ENCODE assay signal across 10 mouse cellular contexts in genomic region chr11:30237960-30238359, GRCm38 (mm10). TPM values are rescaled to one million over a fixed set of nuclear protein-coding genes. Genes with fewer than 3 reads are reported as not detected.
A peak's percentile ranks its signal among the peaks of the same experiment; 100 is the strongest.
DNase-seq lines count a peak whose midpoint lies in the region; ATAC-seq and TF ChIP-seq lines count a peak whose summit lies in the region.
"Had no signal": no experiment of that assay in that cellular context is flagged by ENCODE, and none has a peak within 500 bp of the region (broad histone marks: within the 10 kb centered on the region; RNA-seq: fewer than 3 reads in every experiment).

No protein-coding gene starts in this region.

- DNase-seq in cerebellum, adult 18-20 months: peak; percentile 36 to 45
- no peak for DNase-seq in cerebellum, adult 9-10 months
- DNase-seq in liver: peak; percentile 7
- DNase-seq in liver, embryonic 11.5 days (ENCODE audit: low spot score): no peak
- DNase-seq in mesoderm, embryonic 11.5 days (ENCODE audit: low read depth, low spot score): peak; percentile 24
- DNase-seq in right cerebral cortex, postnatal 10 days (ENCODE audit: low spot score in 2 of 2): no peak
- no peak for DNase-seq in testis, postnatal 10 days (ENCODE audit: low spot score)

- TF ChIP-seq POLR2A in embryonic fibroblast, embryonic 13.5 days (IDR thresholded peaks at IDR 0.05; ENCODE audit: low read depth, low read length): no peak

- no peak overlapping the region for H3K27ac ChIP-seq in liver, embryonic 11.5 days (ENCODE audit: low read depth, low read length)
- no peak overlapping the region for H3K27ac ChIP-seq in embryonic fibroblast, embryonic 13.5 days (ENCODE audit: insufficient read depth, low read length)
- H3K27ac ChIP-seq: midbrain, embryonic 12.5 days had no signal

- no peak overlapping the region for H3K9ac ChIP-seq in liver, embryonic 11.5 days (ENCODE audit: low read depth, low read length)
- H3K9ac ChIP-seq: midbrain, embryonic 12.5 days had no signal

- no peaks in the 10 kb centered on the region for H3K27me3 ChIP-seq in liver, embryonic 11.5 days (replicated peaks; ENCODE audit: control insufficient read depth, insufficient read depth, low read length)
- H3K27me3 ChIP-seq: midbrain, embryonic 12.5 days had no signal

- no peak; the same call in 1 of the 2 replicates for ATAC-seq in liver, embryonic 11.5 days (replicated peaks; ENCODE audit: low FRiP score)

- no peaks in the 10 kb centered on the region for H3K4me1 ChIP-seq in liver, embryonic 11.5 days (replicated peaks; ENCODE audit: control insufficient read depth, insufficient read depth, low read length)
- peaks cover 14% of the 10 kb centered on the region; the same call in 1 of the 2 replicates for H3K4me1 ChIP-seq in embryonic fibroblast, embryonic 13.5 days (ENCODE audit: control insufficient read depth, insufficient read depth, low read length)
- H3K4me1 ChIP-seq: midbrain, embryonic 12.5 days had no signal

- H3K4me3 ChIP-seq in liver, embryonic 11.5 days (ENCODE audit: low read depth, low read length): no peak overlapping the region
- H3K4me3 ChIP-seq in embryonic fibroblast, embryonic 13.5 days (ENCODE audit: insufficient read depth, low read length): no peak overlapping the region
- H3K4me3 ChIP-seq: midbrain, embryonic 12.5 days had no signal

- WGBS in liver, embryonic 11.5 days: 51% methylated on average over 4 of the region's 4 CpGs

- no peak overlapping the region for H3K4me2 ChIP-seq in liver, embryonic 11.5 days
- H3K4me2 ChIP-seq: midbrain, embryonic 12.5 days had no signal

- H3K36me3 ChIP-seq in liver, embryonic 11.5 days (ENCODE audit: control insufficient read depth, insufficient read depth, low read length): no peaks in the 10 kb centered on the region
- H3K36me3 ChIP-seq: G1E; midbrain, embryonic 12.5 days had no signal

- TF ChIP-seq CTCF in embryonic fibroblast, embryonic 13.5 days (IDR thresholded peaks at IDR 0.05; ENCODE audit: borderline replicate concordance, insufficient read depth, low read length): peak; percentile 23; the same call in 1 of the 2 replicates

- no peaks in the 10 kb centered on the region for H3K9me3 ChIP-seq in liver, embryonic 11.5 days (ENCODE audit: control insufficient read depth, low read length)
- H3K9me3 ChIP-seq: G1E; midbrain, embryonic 12.5 days had no signal

RNA-seq across cellular contexts. Expression of gene Sptbn1, which starts 30.0 kb away (rescaled TPM):
- polyA plus RNA-seq in liver, embryonic 11.5 days (2014; fragmentation: Nextera tagmentation; extraction: Ambion mirVana): 43.7 and 45.8 TPM in 2 replicates
- 268 and 314 TPM in 2 replicates for polyA plus RNA-seq in embryonic fibroblast, embryonic 13.5 days (2011; ENCODE audit: insufficient read length, low read depth, missing spikeins)

Comparison
In these comparisons a context has a peak if more than half of its experiments do, and no peak if none do; other contexts are left out.
1. DNase-seq: peak in cerebellum, adult 18-20 months (2 of 2), liver (single experiment) and mesoderm, embryonic 11.5 days (single experiment); none in cerebellum, adult 9-10 months (single experiment), liver, embryonic 11.5 days (single experiment), right cerebral cortex, postnatal 10 days (0 of 2) and testis, postnatal 10 days (single experiment).